Mouse (Mus musculus) heart, adult 2 months (tissue): ENCODE measurements at regions not wholly inside any gene's neighbourhood (a gene's known extent, or its start where the extent isn't known, plus 50 kb on each side); places are given as distances from the start of the nearest gene placed in this dataset.

Source experiments
- CTCF ChIP-seq: fragments of 200-600 bp; IDR thresholded peaks from 2 replicates; pipeline ENCODE4 v1.8.1; 2022; ENCODE audit warnings: antibody characterized with exemption, mild to moderate bottlenecking, moderate library complexity
- POLR2A ChIP-seq: fragments of 200-500 bp; IDR thresholded peaks from 2 replicates; pipeline ENCODE4 v1.6.1; 2011; ENCODE audit warnings: mild to moderate bottlenecking, low read depth, low read length, control low read depth; ENCODE audit not compliant: insufficient read depth

GRCm38 (mm10) chr6:135543863-135544262, 181.5 kb downstream of the Emp1 start:
- no peak for TF ChIP-seq CTCF
- no peak for TF ChIP-seq POLR2A
